Mouse (Mus musculus) cerebellum, postnatal 14 days (tissue): ENCODE data around the gene Ppm1h.

ENCODE experiments used
- DNase-seq, 2 experiments: peaks; one replicate each; pipeline ENCODE4 v3.0.0; 2021; ENCODE audit warnings: mixed read lengths in 2 of 2

The Ppm1h gene

GRCm38 (mm10) chr10:122862386-122863023 is 183.9 kb downstream of the Ppm1h start:
- no peak for DNase-seq

GRCm38 (mm10) chr10:122869865-122870503 is 191.4 kb downstream of the Ppm1h start:
- DNase-seq: no peak

DNA sequence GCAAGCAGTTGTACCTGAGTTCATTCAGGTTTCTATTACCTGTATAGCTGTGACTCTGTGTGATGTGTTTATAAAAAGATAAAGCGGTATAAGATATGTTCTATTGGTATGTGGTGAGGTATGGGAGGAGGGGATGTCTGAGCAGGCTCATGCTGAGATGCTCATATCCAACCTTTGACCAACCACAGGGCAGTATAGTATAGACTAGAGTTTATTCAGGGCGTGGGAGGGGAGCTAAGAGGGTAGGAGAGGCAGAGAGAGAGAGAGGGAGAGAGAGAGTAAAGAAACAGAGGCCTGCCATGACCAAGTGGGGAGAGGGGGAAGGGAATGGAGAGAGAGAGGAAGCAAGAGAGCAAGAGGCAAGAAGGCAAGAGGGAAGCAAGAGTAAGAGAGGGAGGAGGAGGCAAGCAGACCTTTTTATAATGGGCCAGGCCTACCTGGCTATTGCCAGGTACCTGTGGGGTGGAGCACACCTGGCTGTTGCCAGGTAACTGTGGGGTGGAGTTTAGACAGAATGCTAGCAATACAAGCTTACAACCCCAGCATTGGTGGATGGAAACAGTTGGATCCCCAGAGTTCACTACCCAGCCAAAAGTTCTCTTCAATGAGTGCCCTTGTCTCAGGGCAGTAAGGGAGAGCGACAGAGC is 192.4 kb downstream of the Ppm1h start:
- DNase-seq: no peak

DNA sequence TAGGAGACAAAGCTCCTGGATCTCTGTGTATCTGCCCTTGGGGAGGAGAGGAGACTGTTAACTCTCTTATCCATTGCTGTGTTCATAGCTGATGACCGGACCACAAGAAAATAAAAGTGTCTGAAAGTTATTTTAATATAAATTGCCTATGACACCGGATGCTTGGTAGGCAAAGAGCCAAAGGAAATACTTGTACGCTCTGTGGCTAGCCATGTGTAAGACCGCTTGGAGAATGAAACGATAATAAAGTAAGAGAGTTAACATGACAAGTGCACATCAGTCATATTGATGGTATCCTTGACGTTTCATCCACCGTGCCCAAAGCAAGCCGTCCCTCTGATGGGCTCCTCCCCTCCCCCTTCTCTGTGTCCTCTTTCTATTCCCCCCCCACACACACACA is 194.2 kb downstream of the Ppm1h start:
- no peak for DNase-seq

GRCm38 (mm10) chr10:122876964-122877363 is 198.4 kb downstream of the Ppm1h start:
- peak in 1 of 2 experiments; percentile 35 for DNase-seq

DNA sequence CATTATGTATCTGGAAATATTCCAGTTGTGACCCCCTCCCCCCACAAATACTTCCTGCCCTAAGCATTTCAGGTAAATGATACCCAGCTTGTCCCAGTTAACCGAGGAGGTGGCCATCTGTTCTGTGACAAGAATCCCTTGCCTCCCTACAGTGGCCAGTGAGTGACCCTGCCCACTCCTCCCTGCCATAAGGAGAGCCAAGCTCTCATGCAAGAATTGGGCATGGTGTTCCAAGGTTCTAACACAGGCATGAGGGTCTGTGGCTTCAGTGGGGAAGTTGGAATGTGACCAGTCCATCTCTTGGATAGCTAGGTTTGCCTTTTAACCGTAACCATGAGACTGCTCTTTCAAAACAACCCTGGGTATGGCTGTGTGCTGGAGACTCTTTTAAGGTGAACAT is 198.9 kb downstream of the Ppm1h start:
- DNase-seq: peak; percentile 61 to 72

- DNase-seq: no peak
Observed at GRCm38 (mm10) chr10:122881456-122881855, 202.9 kb downstream of the Ppm1h start.

GRCm38 (mm10) chr10:122882614-122883013 is 204.1 kb downstream of the Ppm1h start:
- no peak for DNase-seq

GRCm38 (mm10) chr10:122883823-122884743 is 205.5 kb downstream of the Ppm1h start:
- peak; percentile 89 to 95 for DNase-seq

DNA sequence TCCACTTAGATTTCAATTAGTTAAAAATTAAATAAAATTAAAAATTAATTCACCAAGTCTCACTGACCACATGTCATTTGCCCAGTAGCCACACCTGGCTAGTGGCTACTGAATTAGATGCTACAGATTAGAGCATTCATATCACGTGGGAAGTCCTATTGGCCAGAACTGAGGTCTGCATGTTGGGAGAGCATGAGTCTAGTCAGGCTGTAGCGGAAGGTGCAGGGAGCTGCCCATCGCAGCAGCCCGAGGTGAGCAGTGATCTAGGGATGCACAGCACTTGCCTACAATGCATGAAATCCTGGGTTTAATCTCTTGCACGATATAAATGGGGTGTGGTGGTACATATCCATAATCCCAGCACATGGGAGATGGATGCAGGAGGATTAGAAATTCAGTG is 206.7 kb downstream of the Ppm1h start:
- DNase-seq: peak in 1 of 2 experiments; percentile 51

- DNase-seq: peak; percentile 62 to 64
Observed at GRCm38 (mm10) chr10:122886055-122886915, 207.7 kb downstream of the Ppm1h start.

DNA sequence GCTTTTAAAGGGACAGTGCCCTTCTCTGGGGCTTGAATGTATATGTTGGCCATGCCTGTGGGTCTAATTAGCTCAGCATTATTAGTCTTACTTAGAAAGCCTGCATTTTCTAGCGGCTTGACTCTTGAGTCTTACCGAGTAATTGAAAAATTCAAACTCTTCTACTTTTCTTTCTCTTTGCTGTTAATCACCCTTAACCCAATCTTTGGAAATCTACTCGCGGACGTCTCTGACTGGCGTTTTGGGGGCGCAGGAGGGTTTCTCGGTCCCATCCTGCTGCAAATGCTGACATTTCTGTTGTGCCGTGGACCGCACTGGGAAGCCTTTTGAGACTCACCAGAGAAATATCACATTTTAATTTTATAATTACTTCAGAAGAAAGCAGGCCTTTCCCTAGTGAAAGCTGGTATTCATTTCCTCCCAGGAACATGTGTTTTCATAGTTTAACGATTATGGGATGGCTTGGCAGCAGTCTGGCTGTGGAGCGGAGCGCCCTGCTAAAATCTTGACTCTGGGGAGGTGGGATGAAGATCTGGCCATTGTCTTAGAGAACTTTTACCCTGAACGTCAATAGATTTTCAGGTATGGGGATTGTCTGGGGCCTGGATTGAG is 208.5 kb downstream of the Ppm1h start:
- no peak for DNase-seq

- DNase-seq: peak; percentile 62 to 68
Observed at GRCm38 (mm10) chr10:122887528-122888183, 209.1 kb downstream of the Ppm1h start.

- no peak for DNase-seq
Observed at GRCm38 (mm10) chr10:122890682-122891350, 212.3 kb downstream of the Ppm1h start.

DNA sequence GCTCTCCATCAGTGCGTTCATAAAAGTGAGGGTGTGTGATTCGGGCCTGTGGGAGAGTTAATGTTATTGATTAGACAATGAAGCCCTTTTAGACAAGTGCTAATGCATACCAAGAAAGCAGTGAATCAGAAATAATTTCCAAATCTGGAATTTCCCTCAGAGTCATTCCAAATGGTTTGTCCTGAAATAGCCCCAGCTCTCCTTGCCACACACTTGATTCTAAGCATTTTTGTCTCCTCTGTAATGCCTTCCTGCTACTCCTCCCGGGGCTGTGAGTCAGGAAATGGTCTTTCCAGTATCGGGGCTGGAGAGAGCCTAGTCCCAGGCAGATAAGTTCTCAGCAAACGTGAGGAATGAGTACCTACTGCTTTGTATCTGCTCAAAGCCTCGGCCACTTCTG is 212.9 kb downstream of the Ppm1h start:
- DNase-seq: no peak

- peak; percentile 91 for DNase-seq
Observed at GRCm38 (mm10) chr10:122894555-122895069, 216.1 kb downstream of the Ppm1h start.

DNA sequence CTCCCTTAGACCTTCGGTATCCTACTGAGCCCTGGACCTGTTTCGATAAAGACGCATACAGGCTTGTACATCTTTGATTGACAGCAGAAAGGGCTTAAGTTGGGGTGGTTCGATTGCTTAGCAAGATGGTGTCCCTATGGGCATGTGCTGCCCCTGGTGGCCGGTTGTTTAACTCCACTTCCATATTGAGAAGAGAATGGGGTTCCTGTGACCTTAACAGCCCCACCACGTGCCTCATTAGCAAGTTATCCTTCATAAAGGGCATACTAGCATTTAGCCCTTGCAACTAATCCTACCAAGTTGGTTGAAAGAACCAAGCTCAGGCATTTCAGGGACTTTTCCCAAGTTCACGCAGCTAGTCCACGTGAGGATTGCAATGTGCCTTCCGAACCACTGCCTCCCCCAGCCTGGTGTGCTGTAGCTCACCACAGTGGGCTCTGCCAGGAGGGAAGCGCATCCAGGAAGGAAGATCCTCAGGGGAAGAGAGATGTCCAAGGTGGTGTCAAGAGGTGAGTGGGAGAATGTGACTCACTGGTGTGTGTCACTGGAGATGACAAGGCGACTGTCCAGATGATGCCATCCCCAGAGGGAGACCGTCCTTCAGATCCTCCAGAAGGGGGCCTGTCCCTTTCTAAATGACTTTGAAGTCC is 216.7 kb downstream of the Ppm1h start:
- DNase-seq: peak; percentile 82 to 90

DNA sequence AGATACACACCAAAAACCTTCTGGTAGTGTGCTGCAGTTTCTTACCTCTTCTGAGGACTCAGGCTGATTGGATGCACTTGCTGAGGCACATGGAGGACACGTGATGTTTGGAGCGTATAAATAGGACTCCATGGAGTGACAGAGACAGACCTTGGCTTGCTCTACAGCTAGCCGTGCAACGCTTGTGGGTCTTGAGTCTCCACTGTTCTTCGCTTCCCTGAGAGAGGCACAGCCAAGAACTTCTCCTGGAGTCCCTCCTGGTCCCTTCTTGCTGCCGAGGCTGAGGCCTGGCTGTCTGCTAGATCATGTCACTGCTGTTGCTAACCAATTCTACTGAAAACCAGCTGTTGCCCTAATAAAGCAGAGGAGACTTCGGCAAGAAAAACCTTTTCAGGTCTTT is 221.4 kb downstream of the Ppm1h start:
- no peak for DNase-seq

DNA sequence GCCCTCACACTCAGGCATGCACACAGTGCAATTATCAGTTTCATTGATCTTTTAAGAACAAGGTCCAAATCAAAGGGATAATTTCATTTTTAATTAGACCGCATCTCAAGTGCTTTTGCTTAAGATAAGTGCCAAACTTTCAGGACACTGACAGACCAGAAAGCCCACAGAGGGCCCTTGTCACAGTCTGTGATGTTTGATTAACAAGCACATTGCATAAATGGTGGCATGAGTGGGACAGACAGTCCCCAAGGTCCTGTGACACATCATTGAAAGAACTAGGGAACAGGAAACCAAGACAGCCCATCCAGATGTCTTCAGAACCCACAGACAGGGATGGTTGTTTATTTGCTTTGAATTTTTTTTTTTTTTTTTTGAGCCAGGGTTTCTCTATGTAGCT is 221.9 kb downstream of the Ppm1h start:
- DNase-seq: no peak

DNA sequence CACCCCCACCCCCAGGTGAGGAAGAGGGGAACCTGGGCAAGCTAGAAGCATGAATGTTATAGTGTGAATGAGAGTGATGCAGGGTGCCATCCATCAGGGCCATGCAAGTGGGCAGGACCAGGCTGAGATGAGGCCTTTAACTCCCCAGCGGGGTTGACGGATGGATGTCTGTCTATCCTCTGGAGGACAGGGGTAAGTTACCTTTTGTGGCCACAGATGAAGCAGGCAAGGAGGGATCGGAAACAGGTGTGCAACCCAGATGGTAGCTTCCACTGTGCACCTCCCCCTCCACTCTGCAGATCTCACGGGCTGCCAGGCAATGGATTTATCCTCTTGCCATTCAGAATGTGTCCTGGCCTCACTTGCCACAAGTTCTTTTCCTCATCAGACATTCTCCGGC is 222.8 kb downstream of the Ppm1h start:
- DNase-seq: peak in 1 of 2 experiments; percentile 41
